Mouse (Mus musculus) myocyte (in vitro differentiated cells): ENCODE measurements at regions not wholly inside any gene's neighbourhood (a gene's known extent, or its start where the extent isn't known, plus 50 kb on each side); places are given as distances from the start of the nearest gene placed in this dataset.

Source experiments
- H3K27me3 ChIP-seq: one replicate; pipeline ENCODE4 v1.6.1; 2011; ENCODE audit not compliant: control insufficient read depth, insufficient read depth, insufficient read length
- H3K36me3 ChIP-seq: one replicate; pipeline ENCODE4 v1.6.1; 2011; ENCODE audit not compliant: control insufficient read depth, insufficient read depth
- H3K4me2 ChIP-seq: one replicate; pipeline ENCODE4 v1.6.1; 2011; ENCODE audit warnings: low read depth, control low read depth
- H3K4me3 ChIP-seq: one replicate; pipeline ENCODE4 v1.5.1; 2011; ENCODE audit warnings: mild to moderate bottlenecking, control low read depth, moderate library complexity
- H3K79me2 ChIP-seq: one replicate; pipeline ENCODE4 v1.6.1; 2011; ENCODE audit not compliant: control insufficient read depth, insufficient read depth
- H3ac ChIP-seq: one replicate; pipeline ENCODE4 v1.6.1; 2011; ENCODE audit not compliant: control insufficient read depth, insufficient read length
- CEBPB ChIP-seq: IDR thresholded peaks from 2 replicates; pipeline ENCODE4 v1.6.1; 2011; ENCODE audit warnings: mild to moderate bottlenecking, moderate library complexity; ENCODE audit not compliant: poor library complexity, insufficient read depth, severe bottlenecking
- E2F4 ChIP-seq: IDR thresholded peaks from one replicate; pipeline ENCODE4 v1.6.1; 2011; ENCODE audit warnings: mild to moderate bottlenecking, control low read depth, moderate library complexity; ENCODE audit not compliant: insufficient read depth
- MAX ChIP-seq: IDR thresholded peaks from one replicate; pipeline ENCODE4 v1.6.1; 2011; ENCODE audit warnings: low read depth, mild to moderate bottlenecking, control low read depth
- MYOD1 ChIP-seq, 3 experiments: IDR thresholded peaks; one replicate each; pipeline ENCODE4 v1.6.1; 2011; ENCODE audit warnings: control low read depth in 2 of 3, low read depth in 2 of 3, mild to moderate bottlenecking in 2 of 3, moderate library complexity in 1 of 3; ENCODE audit not compliant: insufficient read length in 2 of 3, control insufficient read depth in 1 of 3
- MYOG ChIP-seq, 3 experiments: IDR thresholded peaks; one replicate each; pipeline ENCODE4 v1.6.1; 2011; ENCODE audit warnings: control low read depth in 2 of 3, low read depth in 2 of 3, mild to moderate bottlenecking in 2 of 3; ENCODE audit not compliant: insufficient read length in 2 of 3, control insufficient read depth in 1 of 3, insufficient read depth in 1 of 3
- POLR2A ChIP-seq: IDR thresholded peaks from one replicate; pipeline ENCODE4 v1.6.1; 2011; ENCODE audit warnings: low read depth, mild to moderate bottlenecking, control low read depth, moderate library complexity; ENCODE audit not compliant: insufficient read length
- POLR2AphosphoS2 ChIP-seq: IDR thresholded peaks from one replicate; pipeline ENCODE4 v1.6.1; 2011; ENCODE audit warnings: low read depth, control low read depth; ENCODE audit not compliant: insufficient read length
- REST ChIP-seq: IDR thresholded peaks from one replicate; pipeline ENCODE4 v1.6.1; 2011; ENCODE audit warnings: mild to moderate bottlenecking, control low read depth, moderate library complexity; ENCODE audit not compliant: insufficient read depth, insufficient read length
- SRF ChIP-seq: IDR thresholded peaks from one replicate; pipeline ENCODE4 v1.6.1; 2011; ENCODE audit warnings: low read depth; ENCODE audit not compliant: control insufficient read depth, insufficient read length
- TCF12 ChIP-seq: IDR thresholded peaks from one replicate; pipeline ENCODE4 v1.6.1; 2011; ENCODE audit warnings: mild to moderate bottlenecking, control low read depth; ENCODE audit not compliant: poor library complexity, insufficient read depth, severe bottlenecking
- TCF3 ChIP-seq: IDR thresholded peaks from one replicate; pipeline ENCODE4 v1.6.1; 2011; ENCODE audit warnings: low read depth, control low read depth; ENCODE audit not compliant: insufficient read length
- USF1 ChIP-seq: IDR thresholded peaks from one replicate; pipeline ENCODE4 v1.6.1; 2011; ENCODE audit warnings: low read depth, mild to moderate bottlenecking, control low read depth, moderate library complexity

DNA sequence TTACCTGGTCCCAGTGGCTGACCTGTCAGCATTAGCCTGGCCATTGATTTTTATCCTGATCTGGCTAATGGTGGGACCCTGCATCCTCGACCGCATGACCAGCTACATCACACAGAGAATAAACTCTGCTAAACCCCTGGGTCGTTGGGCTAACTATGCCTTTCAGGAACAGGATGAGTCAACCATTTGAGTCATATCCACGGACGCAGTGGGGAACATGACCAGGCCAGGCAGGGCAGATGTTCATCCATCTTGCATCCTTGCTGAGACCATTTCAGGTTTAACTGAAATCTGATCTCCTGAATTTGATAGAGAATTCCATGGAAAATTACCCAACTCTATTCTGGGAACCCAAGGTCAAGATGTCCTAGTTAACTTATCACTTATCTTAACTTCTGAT is 103.3 kb downstream of the Avpr1a start:
- no peaks in the 10 kb centered on the region for H3K27me3 ChIP-seq
- H3K79me2 ChIP-seq = no peaks in the 10 kb centered on the region
- TF ChIP-seq REST = no peak
- no peak for TF ChIP-seq TCF3
- H3K4me2 ChIP-seq = no peak overlapping the region
- H3ac ChIP-seq = no peak overlapping the region
- no peaks in the 10 kb centered on the region for H3K36me3 ChIP-seq
- H3K4me3 ChIP-seq = no peak overlapping the region

DNA sequence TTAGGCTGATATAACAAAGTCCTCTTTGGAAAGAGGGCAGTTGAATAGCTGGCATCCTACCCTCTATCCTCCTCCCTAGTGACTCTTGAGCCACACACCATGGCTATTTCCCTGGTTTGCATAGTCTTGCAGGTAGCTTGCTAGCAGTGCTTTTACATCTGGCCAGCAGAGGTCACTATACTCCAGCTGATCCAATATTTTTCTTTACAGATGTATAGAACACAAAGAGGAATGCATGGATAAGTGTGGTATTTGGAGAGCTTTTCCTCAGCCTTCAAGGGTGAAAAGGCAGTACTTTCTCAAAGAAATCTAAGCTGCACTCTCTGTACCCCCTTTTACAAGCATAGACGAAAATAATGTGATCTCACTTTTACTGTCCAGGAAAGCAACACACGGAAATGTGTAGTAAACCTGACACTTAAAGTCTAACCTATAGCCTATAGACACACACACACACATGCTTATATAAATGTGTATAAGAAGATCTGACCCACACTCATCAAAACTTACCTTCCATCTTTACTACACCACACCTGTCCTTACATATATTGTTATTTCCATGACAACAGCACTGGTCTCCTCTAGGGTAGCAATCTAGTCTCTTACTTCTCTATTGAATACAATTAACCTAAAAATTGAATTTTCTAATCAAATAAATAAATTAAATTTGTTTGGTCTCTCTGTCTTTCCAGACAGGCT is 105.0 kb downstream of the Avpr1a start:
- Histone ChIP-seq H3K79me2 (no peaks in the 10 kb centered on the region), H3K4me2 (no peak overlapping the region), H3K36me3 (no peaks in the 10 kb centered on the region), H3K4me3 (no peak overlapping the region), H3ac (no peak overlapping the region), H3K27me3 (no peaks in the 10 kb centered on the region)
- no peak for TF ChIP-seq POLR2A
- no peak for TF ChIP-seq TCF3
- no peak for TF ChIP-seq REST
- TF ChIP-seq E2F4 = no peak
- TF ChIP-seq SRF = no peak
- TF ChIP-seq USF1 = no peak
- TF ChIP-seq CEBPB = no peak
- no peak for TF ChIP-seq POLR2AphosphoS2

- Histone ChIP-seq H3ac (no peak overlapping the region), H3K27me3 (no peaks in the 10 kb centered on the region), H3K4me3 (no peak overlapping the region), H3K4me2 (no peak overlapping the region), H3K36me3 (no peaks in the 10 kb centered on the region), H3K79me2 (no peaks in the 10 kb centered on the region)
- TF ChIP-seq TCF12 (no peak), POLR2A (no peak), USF1 (no peak)
Observed at GRCm38 (mm10) chr10:122553851-122554250, 105.6 kb downstream of the Avpr1a start.

DNA sequence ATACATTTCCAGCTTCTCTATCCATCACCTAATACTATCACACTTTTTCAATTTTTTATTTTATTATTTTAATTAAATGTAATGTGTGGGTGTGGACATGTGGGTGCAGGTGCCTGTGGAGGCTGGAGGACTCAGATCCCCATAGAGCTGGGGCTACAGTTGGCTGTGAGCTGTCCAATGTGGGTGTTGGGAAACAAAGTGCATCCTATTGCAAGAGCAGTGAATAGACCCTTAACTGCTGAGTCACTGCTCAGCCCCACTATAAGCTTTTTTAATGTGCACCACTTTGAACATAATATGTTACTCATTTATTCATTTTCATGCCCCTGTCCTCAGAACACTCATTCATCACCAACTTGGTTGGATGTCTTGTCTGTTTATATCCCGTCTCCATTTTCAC is 110.4 kb downstream of the Avpr1a start:
- no peak overlapping the region for H3ac ChIP-seq
- H3K4me3 ChIP-seq = no peak overlapping the region
- no peaks in the 10 kb centered on the region for H3K36me3 ChIP-seq
- H3K27me3 ChIP-seq = no peaks in the 10 kb centered on the region
- TF ChIP-seq USF1 = no peak
- TF ChIP-seq CEBPB = no peak
- no peak for TF ChIP-seq REST
- TF ChIP-seq MYOD1 (IDR thresholded peaks at IDR 0.05; ENCODE audit: control insufficient read depth in 1 of 3, insufficient read length in 2 of 3, low read depth in 2 of 3) = no peak
- no peak for TF ChIP-seq E2F4
- TF ChIP-seq MYOG (IDR thresholded peaks at IDR 0.05; ENCODE audit: control insufficient read depth in 1 of 3, insufficient read depth in 1 of 3, insufficient read length in 2 of 3, low read depth in 2 of 3) = no peak
- TF ChIP-seq POLR2A = no peak
- no peak for TF ChIP-seq MAX
- TF ChIP-seq SRF = no peak
- TF ChIP-seq TCF12 = no peak
- TF ChIP-seq POLR2AphosphoS2 = no peak
- TF ChIP-seq TCF3 = no peak
- H3K4me2 ChIP-seq = no peak overlapping the region
- H3K79me2 ChIP-seq = no peaks in the 10 kb centered on the region

DNA sequence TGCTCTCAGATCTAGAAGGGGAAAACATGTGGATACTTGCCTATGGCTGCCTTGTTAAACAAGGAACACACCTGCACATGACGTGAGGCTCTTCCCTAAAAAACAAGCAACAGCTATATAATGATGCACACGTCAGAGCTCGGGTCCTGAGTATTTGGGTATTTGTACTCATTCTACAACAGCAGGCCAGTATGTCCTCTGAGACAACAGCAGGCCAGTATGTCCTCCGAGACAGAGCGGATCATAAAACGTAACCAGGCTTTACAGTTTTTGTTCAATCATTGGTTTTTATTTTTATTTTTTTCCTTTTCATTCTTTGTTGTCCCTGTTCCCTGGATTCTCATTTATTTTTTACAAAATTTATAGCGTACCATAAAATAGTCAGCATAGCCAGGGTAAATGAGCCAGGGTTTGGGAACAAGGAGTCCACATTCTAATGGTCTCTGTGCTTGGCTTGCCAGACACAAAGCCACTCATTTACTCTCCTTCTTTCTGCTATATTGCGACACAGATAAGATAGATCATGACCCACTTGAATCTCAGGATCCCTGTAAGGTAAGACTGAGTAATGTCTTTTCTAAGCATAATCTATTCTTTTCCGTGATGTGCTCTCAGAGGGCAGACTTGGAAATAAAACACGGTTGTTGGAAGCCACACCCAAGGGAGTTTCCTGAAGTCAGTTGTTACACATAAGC is 111.8 kb downstream of the Avpr1a start:
- Histone ChIP-seq H3K27me3 (no peaks in the 10 kb centered on the region), H3K4me2 (no peak overlapping the region), H3K36me3 (no peaks in the 10 kb centered on the region), H3K79me2 (no peaks in the 10 kb centered on the region), H3ac (no peak overlapping the region), H3K4me3 (no peak overlapping the region)
- TF ChIP-seq USF1 (no peak), POLR2A (no peak), SRF (no peak), TCF12 (no peak), E2F4 (no peak), REST (no peak), POLR2AphosphoS2 (no peak), CEBPB (no peak), MYOD1 (IDR thresholded peaks at IDR 0.05; ENCODE audit: control insufficient read depth in 1 of 3, insufficient read length in 2 of 3, low read depth in 2 of 3) (no peak), MAX (no peak), TCF3 (no peak), MYOG (IDR thresholded peaks at IDR 0.05; ENCODE audit: control insufficient read depth in 1 of 3, insufficient read depth in 1 of 3, insufficient read length in 2 of 3, low read depth in 2 of 3) (no peak)
